Mouse (Mus musculus): ENCODE measurements at regions not wholly inside any gene's neighbourhood (a gene's known extent, or its start where the extent isn't known, plus 50 kb on each side); places are given as distances from the start of the nearest gene placed in this dataset.

GRCm38 (mm10) chr4:22274178-22274577 is 83.2 kb upstream of the Fbxl4 start:
- no peaks in the 10 kb centered on the region for H3K4me1 ChIP-seq
- peaks cover 22% of the 10 kb centered on the region for H3K9me3 ChIP-seq
- no peaks in the 10 kb centered on the region for H3K36me3 ChIP-seq (replicated peaks; ENCODE audit: low read length)
- no peak for TF ChIP-seq FLI1 (IDR thresholded peaks at IDR 0.05; ENCODE audit: low read length)
- TF ChIP-seq GATA1 (IDR thresholded peaks at IDR 0.05; ENCODE audit: borderline replicate concordance, low read length) = no peak
- no peaks in the 10 kb centered on the region for H3K27me3 ChIP-seq (replicated peaks)
- H3K4me3 ChIP-seq (replicated peaks) = no peak overlapping the region

GRCm38 (mm10) chr4:22282536-22283323 is 74.6 kb upstream of the Fbxl4 start:
- no peak for TF ChIP-seq GATA1 (IDR thresholded peaks at IDR 0.05; ENCODE audit: borderline replicate concordance, low read length)
- no peak for TF ChIP-seq FLI1 (IDR thresholded peaks at IDR 0.05; ENCODE audit: low read length)
- H3K9me3 ChIP-seq = no peaks in the 10 kb centered on the region

DNA sequence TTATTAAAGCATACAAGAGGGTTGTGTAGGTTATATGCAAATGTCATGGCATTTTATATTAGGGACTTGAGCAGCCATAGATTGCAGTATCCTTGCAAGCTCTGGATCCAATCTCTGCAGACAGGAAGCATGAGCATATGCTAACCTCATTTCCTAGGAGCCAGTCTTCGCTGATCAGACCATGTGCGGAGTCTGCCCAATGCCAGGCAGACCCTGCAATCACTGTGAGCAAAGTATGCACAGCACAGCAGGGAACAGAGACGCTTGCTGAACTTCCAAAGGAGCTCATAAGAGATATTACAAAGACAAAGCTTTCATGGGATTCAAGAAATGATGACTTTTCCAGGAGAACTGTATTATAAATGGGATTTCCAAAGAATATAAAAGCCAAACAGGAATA is 65.2 kb upstream of the Fbxl4 start:
- Histone ChIP-seq H3K4me1 (no peaks in the 10 kb centered on the region), H3K4me3 (replicated peaks) (no peak overlapping the region), H3K27me3 (replicated peaks) (no peaks in the 10 kb centered on the region), H3K36me3 (replicated peaks; ENCODE audit: low read length) (no peaks in the 10 kb centered on the region), H3K9me3 (no peaks in the 10 kb centered on the region)
- TF ChIP-seq GATA1 (IDR thresholded peaks at IDR 0.05; ENCODE audit: borderline replicate concordance, low read length) (no peak), FLI1 (IDR thresholded peaks at IDR 0.05; ENCODE audit: low read length) (no peak)

More at GRCm38 (mm10) chr4:22282536-22283323, 74.6 kb upstream of the Fbxl4 start:
- Histone ChIP-seq H3K36me3 (replicated peaks; ENCODE audit: low read length) (no peaks in the 10 kb centered on the region), H3K27me3 (replicated peaks) (no peaks in the 10 kb centered on the region), H3K4me3 (replicated peaks) (no peak overlapping the region), H3K4me1 (no peaks in the 10 kb centered on the region)

DNA sequence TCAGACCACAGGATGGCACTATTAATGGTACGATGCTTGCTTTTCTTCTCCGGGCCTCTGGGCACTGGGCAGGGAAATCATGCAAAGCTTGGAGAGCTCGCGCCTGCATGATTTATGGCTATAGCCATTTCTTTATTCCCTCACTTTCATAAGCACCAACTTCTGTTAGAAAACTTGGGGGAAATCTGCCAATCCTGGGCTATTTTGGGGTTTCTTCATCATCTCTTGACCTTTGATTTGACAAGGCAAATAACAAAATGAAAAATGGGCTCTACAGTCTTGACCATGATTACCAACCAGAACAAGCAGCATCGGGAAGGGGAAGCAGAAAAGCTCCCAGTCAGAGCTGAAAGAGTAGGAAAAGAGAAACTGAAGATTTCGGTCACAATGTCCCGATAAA is 57.1 kb upstream of the Fbxl4 start:
- H3K9me3 ChIP-seq = no peaks in the 10 kb centered on the region
- TF ChIP-seq FLI1 (IDR thresholded peaks at IDR 0.05; ENCODE audit: low read length) = no peak
- no peak for TF ChIP-seq GATA1 (IDR thresholded peaks at IDR 0.05; ENCODE audit: borderline replicate concordance, low read length)
- H3K4me1 ChIP-seq = no peaks in the 10 kb centered on the region

GRCm38 (mm10) chr4:22301148-22301942 is 56.0 kb upstream of the Fbxl4 start:
- Histone ChIP-seq H3K36me3 (replicated peaks; ENCODE audit: low read length) (no peaks in the 10 kb centered on the region), H3K4me1 (no peaks in the 10 kb centered on the region), H3K9me3 (no peaks in the 10 kb centered on the region), H3K4me3 (replicated peaks) (no peak overlapping the region), H3K27me3 (replicated peaks) (no peaks in the 10 kb centered on the region)
- TF ChIP-seq FLI1 (IDR thresholded peaks at IDR 0.05; ENCODE audit: low read length) (no peak), GATA1 (IDR thresholded peaks at IDR 0.05; ENCODE audit: borderline replicate concordance, low read length) (no peak)

More for the DNA sequence above, 57.1 kb upstream of the Fbxl4 start:
- H3K36me3 ChIP-seq (replicated peaks; ENCODE audit: low read length) = no peaks in the 10 kb centered on the region
- H3K27me3 ChIP-seq (replicated peaks) = no peaks in the 10 kb centered on the region
- H3K4me3 ChIP-seq (replicated peaks) = no peak overlapping the region

DNA sequence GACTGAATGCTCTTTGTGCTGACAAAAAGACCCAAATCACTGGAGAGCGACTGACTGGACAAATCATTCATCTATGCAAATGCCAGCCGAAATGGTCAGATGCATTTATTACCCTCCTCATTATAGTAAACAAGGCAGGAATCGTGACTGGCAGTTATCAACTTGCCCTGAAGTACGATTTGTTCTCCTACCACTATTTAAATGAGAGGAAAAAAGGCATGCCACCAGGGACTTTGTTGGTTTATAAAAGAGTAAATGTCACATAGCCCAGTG is 55.5 kb upstream of the Fbxl4 start:
- Histone ChIP-seq H3K4me3 (replicated peaks) (no peak overlapping the region), H3K9me3 (no peaks in the 10 kb centered on the region), H3K27me3 (replicated peaks) (no peaks in the 10 kb centered on the region), H3K36me3 (replicated peaks; ENCODE audit: low read length) (no peaks in the 10 kb centered on the region), H3K4me1 (no peaks in the 10 kb centered on the region)
- TF ChIP-seq FLI1 (IDR thresholded peaks at IDR 0.05; ENCODE audit: low read length) = no peak
- TF ChIP-seq GATA1 (IDR thresholded peaks at IDR 0.05; ENCODE audit: borderline replicate concordance, low read length) = no peak

DNA sequence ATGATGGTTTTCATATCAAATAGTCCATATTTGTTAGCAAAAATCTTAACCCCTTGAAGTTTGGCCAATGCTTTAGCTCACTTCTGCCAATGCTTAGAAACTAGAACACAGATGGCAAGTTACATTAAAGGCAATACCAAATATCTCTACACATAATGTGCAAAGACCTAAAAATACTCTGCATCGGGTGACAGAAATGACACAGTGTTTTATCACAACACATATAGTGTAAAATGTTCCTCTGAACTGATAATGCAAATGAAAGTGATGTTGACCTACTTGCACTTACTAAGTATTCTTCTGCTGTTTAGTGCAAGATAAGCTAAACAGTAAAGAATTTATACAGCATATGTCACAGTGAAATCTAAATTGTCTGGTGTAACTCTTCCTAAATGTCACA is 55.1 kb upstream of the Fbxl4 start:
- H3K4me3 ChIP-seq (replicated peaks) = no peak overlapping the region
- TF ChIP-seq GATA1 (IDR thresholded peaks at IDR 0.05; ENCODE audit: borderline replicate concordance, low read length) (no peak), FLI1 (IDR thresholded peaks at IDR 0.05; ENCODE audit: low read length) (no peak)
- no peaks in the 10 kb centered on the region for H3K36me3 ChIP-seq (replicated peaks; ENCODE audit: low read length)
- H3K27me3 ChIP-seq (replicated peaks) = no peaks in the 10 kb centered on the region
- H3K4me1 ChIP-seq = no peaks in the 10 kb centered on the region
- no peaks in the 10 kb centered on the region for H3K9me3 ChIP-seq
